Mouse (Mus musculus): ENCODE results near the gene Ptprn2.

- TF ChIP-seq EP300 (IDR thresholded peaks at IDR 0.05; ENCODE audit: low read depth) (no peak), CTCF (IDR thresholded peaks at IDR 0.05; ENCODE audit: low read depth) (no peak)
Measured at GRCm38 (mm10) chr12:116483581-116483980, 1.9 kb upstream of the Ptprn2 start.

All from liver, postnatal 0 days (tissue).